Comparison of ENCODE assay signal across 28 mouse cellular contexts in genomic region chr3:98005306-98005705, GRCm38 (mm10). TPM values are rescaled to one million over a fixed set of nuclear protein-coding genes. Genes with fewer than 3 reads are reported as not detected.
DNase-seq lines count a peak whose midpoint lies in the region; ATAC-seq and TF ChIP-seq lines count a peak whose summit lies in the region.
"Had no signal": no experiment of that assay in that cellular context is flagged by ENCODE, and none has a peak within 500 bp of the region (broad histone marks: within the 10 kb centered on the region; RNA-seq: fewer than 3 reads in every experiment).

No protein-coding gene starts in this region.

- peak overlapping the region; percentile 3; the same call in 1 of the 2 replicates for H3K27ac ChIP-seq in MEL (ENCODE audit: control insufficient read depth, low read depth, low read length)
- H3K27ac ChIP-seq: embryonic facial prominence, embryonic 13.5 days; forebrain, embryonic 10.5 days; hindbrain, embryonic 15.5 days; liver, embryonic 12.5 days; midbrain, embryonic 10.5 days; midbrain, embryonic 15.5 days had no signal

- peaks cover 0 to 32% of the 10 kb centered on the region in 2 experiments; a peak in 2 of 4 replicates for H3K36me3 ChIP-seq in MEL (ENCODE audit: control insufficient read depth in 1 of 2, insufficient read depth in 2 of 2, low read length in 2 of 2)
- H3K36me3 ChIP-seq: embryonic facial prominence, embryonic 13.5 days; forebrain, embryonic 10.5 days; hindbrain, embryonic 15.5 days; liver, embryonic 12.5 days; midbrain, embryonic 10.5 days; midbrain, embryonic 15.5 days had no signal

- TF ChIP-seq CTCF in MEL (IDR thresholded peaks at IDR 0.05 in 2 of 3, conservative IDR thresholded peaks at IDR 0.05 in 1 of 3; ENCODE audit: control insufficient read depth in 1 of 3, insufficient read depth in 1 of 3, low read depth in 2 of 3, low read length in 3 of 3, poor library complexity in 1 of 3, severe bottlenecking in 1 of 3), result no peak

- peaks cover 15 to 36% of the 10 kb centered on the region in 2 experiments for H3K4me1 ChIP-seq in MEL (ENCODE audit: control insufficient read depth in 1 of 2, insufficient read depth in 2 of 2, low read length in 2 of 2)
- H3K4me1 ChIP-seq: embryonic facial prominence, embryonic 13.5 days; hindbrain, embryonic 15.5 days; midbrain, embryonic 15.5 days had no signal

- no peaks in the 10 kb centered on the region for H3K9me3 ChIP-seq in MEL (replicated peaks; ENCODE audit: insufficient read depth, low read length)
- H3K9me3 ChIP-seq: embryonic facial prominence, embryonic 13.5 days; forebrain, embryonic 10.5 days; hindbrain, embryonic 15.5 days; liver, embryonic 12.5 days; midbrain, embryonic 10.5 days; midbrain, embryonic 15.5 days had no signal

- TF ChIP-seq EP300 in MEL (IDR thresholded peaks at IDR 0.05; ENCODE audit: low read depth in 1 of 2, low read length in 2 of 2), result peak; percentile 52 to 64; a peak in 3 of 4 replicates

- no peaks in the 10 kb centered on the region for H3K79me2 ChIP-seq in MEL (ENCODE audit: control insufficient read depth, insufficient read depth, low read length, poor library complexity)

- peak overlapping the region; percentile 5 to 7; a peak in 1 of 4 replicates for H3K4me3 ChIP-seq in MEL (ENCODE audit: control insufficient read depth in 1 of 2, insufficient read depth in 1 of 2, low read depth in 2 of 2, low read length in 2 of 2)
- H3K4me3 ChIP-seq: embryonic facial prominence, embryonic 13.5 days; forebrain, embryonic 10.5 days; hindbrain, embryonic 15.5 days; liver, embryonic 12.5 days; midbrain, embryonic 10.5 days; midbrain, embryonic 15.5 days had no signal

- peak; percentile 59 to 62 for DNase-seq in B cell, adult 2 months
- peak; percentile 81 for DNase-seq in MEL (ENCODE audit: low read depth, low spot score)
- no peak for DNase-seq in layer of hippocampus, adult 18-20 months (ENCODE audit: low spot score in 2 of 2)
- DNase-seq in adrenal gland, adult 18-20 months (ENCODE audit: low spot score in 2 of 2), result no peak
- no peak for DNase-seq in frontal cortex, postnatal 10 days (ENCODE audit: low spot score in 2 of 2)
- no peak for DNase-seq in cerebellum, postnatal 10 days
- DNase-seq: adrenal gland, adult 2 months; cerebellum, adult 11 months; cerebellum, adult 9-10 months; forebrain, postnatal 0 days; gastrocnemius, postnatal 14 days; heart, adult 18-20 months; heart, postnatal 4 days; kidney, adult 2 months; kidney, postnatal 4 days; layer of hippocampus, postnatal 36 days; left cerebral cortex, postnatal 4 days; liver, postnatal 0 days; lung, postnatal 36 days had no signal

- no peak for TF ChIP-seq POLR2A in MEL (IDR thresholded peaks at IDR 0.05; ENCODE audit: control insufficient read depth in 1 of 2, insufficient read depth in 1 of 2, low read depth in 1 of 2, low read length in 2 of 2, poor library complexity in 1 of 2)

- peak overlapping the region; percentile 6; the same call in 1 of the 2 replicates for H3K9ac ChIP-seq in MEL (ENCODE audit: control insufficient read depth, low read depth, low read length, poor library complexity, severe bottlenecking)
- H3K9ac ChIP-seq: embryonic facial prominence, embryonic 13.5 days; forebrain, postnatal 0 days; hindbrain, embryonic 15.5 days; liver, embryonic 12.5 days; liver, postnatal 0 days; midbrain, embryonic 15.5 days had no signal

- no peaks in the 10 kb centered on the region for H3K27me3 ChIP-seq in MEL (ENCODE audit: control insufficient read depth in 1 of 2, insufficient read depth in 2 of 2, low read length in 2 of 2)
- H3K27me3 ChIP-seq: hindbrain, embryonic 15.5 days; liver, embryonic 12.5 days; midbrain, embryonic 15.5 days had no signal

- peak; percentile 89 for ATAC-seq in granulocyte monocyte progenitor cell, adult 5-6 weeks (replicated peaks; ENCODE audit: poor library complexity, severe bottlenecking)
- peak; percentile 54 for ATAC-seq in megakaryocyte progenitor cell, adult 5-6 weeks (replicated peaks; ENCODE audit: poor library complexity)
- ATAC-seq: forebrain, postnatal 0 days; inflammation-experienced regulatory T-cells, adult 6 months; liver, embryonic 12.5 days; liver, postnatal 0 days; midbrain, embryonic 15.5 days had no signal

- no peak for TF ChIP-seq RAD21 in MEL (IDR thresholded peaks at IDR 0.05; ENCODE audit: low read depth, low read length)

TF ChIP-seq in MEL, 35 proteins besides CTCF, POLR2A, EP300 and RAD21:
- TF ChIP-seq SIN3A (IDR thresholded peaks at IDR 0.05; ENCODE audit: low read length) (peak; percentile 23; the same call in 1 of the 2 replicates), MYC (IDR thresholded peaks at IDR 0.05; ENCODE audit: low read depth, low read length) (peak; percentile 44; the same call in 1 of the 2 replicates), MXI1 (IDR thresholded peaks at IDR 0.05; ENCODE audit: low read depth, low read length) (no peak), RCOR1 (IDR thresholded peaks at IDR 0.05; ENCODE audit: low read depth, low read length) (peak; percentile 53), MAX (IDR thresholded peaks at IDR 0.05; ENCODE audit: low read length) (no peak), MAZ (IDR thresholded peaks at IDR 0.05; ENCODE audit: low read depth, low read length) (no peak), ZNF384 (IDR thresholded peaks at IDR 0.05; ENCODE audit: low read depth, low read length) (no peak), ZMIZ1 (IDR thresholded peaks at IDR 0.05; ENCODE audit: low read depth, low read length) (no peak)

RNA-seq across cellular contexts. Expression of gene Notch2, which starts 8.0 kb away (rescaled TPM):
- 16.6 and 22.7 TPM in 2 replicates for total RNA-seq in MEL (2012; rRNA removed)
- 10 to 100 TPM; 16.2 to 36.6 TPM for polyA plus RNA-seq in MEL (2012; ENCODE audit: insufficient read depth in 1 of 2, insufficient read length in 2 of 2, low read depth in 1 of 2, low replicate concordance in 2 of 2, missing spikeins in 1 of 2)
- 27.9 TPM in 2 replicates for total RNA-seq in granulocyte monocyte progenitor cell, adult 5-6 weeks (2014; fragmentation: Nextera tagmentation)
- 23.1 and 31.3 TPM in 2 replicates for total RNA-seq in granulocyte monocyte progenitor cell, adult 5-6 weeks (2017)
- 23.5 and 23.6 TPM in 2 replicates for total RNA-seq in megakaryocyte progenitor cell, adult 5-6 weeks (2015)
- total RNA-seq in megakaryocyte progenitor cell, adult 5-6 weeks (2017), result 20.9 and 21.8 TPM in 2 replicates
- 10 to 100 TPM; 21.4 to 22.8 TPM for total RNA-seq in layer of hippocampus, adult 18-20 months (2021)
- total RNA-seq in adrenal gland, adult 18-20 months (2021), result 10 to 100 TPM; 46.6 to 79.1 TPM

Comparison
In these comparisons a context has a peak if more than half of its experiments do, and no peak if none do; other contexts are left out.
1. DNase-seq: peak in B cell, adult 2 months (2 of 2) and MEL (single experiment); none in layer of hippocampus, adult 18-20 months (0 of 2), adrenal gland, adult 18-20 months (0 of 2), frontal cortex, postnatal 10 days (0 of 2) and cerebellum, postnatal 10 days (0 of 2).